Mouse (Mus musculus) hindbrain, embryonic 11.5 days (tissue): ENCODE data around the gene Nat14. TPM values are rescaled to one million over a fixed set of nuclear protein-coding genes. Genes with fewer than 3 reads are reported as not detected.
"Not testable (repeated sequence)": the region's sequence is repeated elsewhere in the genome, so short reads cannot be mapped to it uniquely, and the experiment has no call there.

Experiments
- ATAC-seq: fragments of 200-750 bp; cut with Nextera tagmentation; 2 replicates; pipeline ENCODE4 v1.8.0; 2017; ENCODE audit warnings: mild to moderate bottlenecking, moderate TSS enrichment, moderate library complexity; ENCODE audit not compliant: low FRiP score
- DNase-seq: peaks from one replicate; pipeline ENCODE4 v3.0.0-alpha.2; 2015; ENCODE audit warnings: low spot score
- H3K27ac ChIP-seq: fragments of 300-500 bp; sonication (generic); 2 replicates; pipeline ENCODE4 v1.5.1; 2014; ENCODE audit warnings: mild to moderate bottlenecking, low read depth, low read length
- H3K27me3 ChIP-seq: fragments of 300-500 bp; sonication (generic); 2 replicates; pipeline ENCODE4 v1.6.1; 2014; ENCODE audit warnings: mild to moderate bottlenecking, low read length, moderate library complexity, mixed read lengths; ENCODE audit not compliant: control insufficient read depth, insufficient read depth
- H3K36me3 ChIP-seq: fragments of 300-500 bp; sonication (generic); 2 replicates; pipeline ENCODE4 v1.6.1; 2014; ENCODE audit warnings: mild to moderate bottlenecking, low read length, moderate library complexity, mixed read lengths; ENCODE audit not compliant: control insufficient read depth, insufficient read depth
- H3K4me1 ChIP-seq: fragments of 300-500 bp; sonication (generic); replicated peaks from 2 replicates; pipeline ENCODE4 v1.6.1; 2014; ENCODE audit warnings: low read length, mixed read lengths; ENCODE audit not compliant: control insufficient read depth, insufficient read depth
- H3K4me2 ChIP-seq: fragments of 300-500 bp; sonication (generic); replicated peaks from 2 replicates; pipeline ENCODE4 v1.6.1; 2014; ENCODE audit warnings: mild to moderate bottlenecking, low read depth, low read length
- H3K4me3 ChIP-seq: fragments of 300-500 bp; sonication (generic); 2 replicates; pipeline ENCODE4 v1.5.1; 2014; ENCODE audit warnings: low read depth, low read length
- H3K9ac ChIP-seq: fragments of 300-500 bp; sonication (generic); 2 replicates; pipeline ENCODE4 v1.6.1; 2014; ENCODE audit warnings: low read depth, low read length
- H3K9me3 ChIP-seq: fragments of 300-500 bp; sonication (generic); 2 replicates; pipeline ENCODE4 v1.6.1; 2016; ENCODE audit warnings: low read length; ENCODE audit not compliant: control insufficient read depth
- WGBS: fragments of 180-500 bp; shearing (Covaris S2); extraction: QIAGEN DNeasy Blood & Tissue Kit; methylation state at CpG from one replicate; pipeline ENCODE4 v1.1.7; 2014; 5-methylcytosine and 5-hydroxymethylcytosine counted together
- polyA plus RNA-seq: library from polyadenylated mRNA; unstranded; fragments of >200 nt; fragmentation: Nextera tagmentation; extraction: Ambion mirVana; gene quantifications from 2 replicates; pipeline ENCODE4 v1.2.1, GENCODE M21; 2014

Nat14 gene
- polyA plus RNA-seq = 7.1 and 7.3 TPM in 2 replicates

DNA sequence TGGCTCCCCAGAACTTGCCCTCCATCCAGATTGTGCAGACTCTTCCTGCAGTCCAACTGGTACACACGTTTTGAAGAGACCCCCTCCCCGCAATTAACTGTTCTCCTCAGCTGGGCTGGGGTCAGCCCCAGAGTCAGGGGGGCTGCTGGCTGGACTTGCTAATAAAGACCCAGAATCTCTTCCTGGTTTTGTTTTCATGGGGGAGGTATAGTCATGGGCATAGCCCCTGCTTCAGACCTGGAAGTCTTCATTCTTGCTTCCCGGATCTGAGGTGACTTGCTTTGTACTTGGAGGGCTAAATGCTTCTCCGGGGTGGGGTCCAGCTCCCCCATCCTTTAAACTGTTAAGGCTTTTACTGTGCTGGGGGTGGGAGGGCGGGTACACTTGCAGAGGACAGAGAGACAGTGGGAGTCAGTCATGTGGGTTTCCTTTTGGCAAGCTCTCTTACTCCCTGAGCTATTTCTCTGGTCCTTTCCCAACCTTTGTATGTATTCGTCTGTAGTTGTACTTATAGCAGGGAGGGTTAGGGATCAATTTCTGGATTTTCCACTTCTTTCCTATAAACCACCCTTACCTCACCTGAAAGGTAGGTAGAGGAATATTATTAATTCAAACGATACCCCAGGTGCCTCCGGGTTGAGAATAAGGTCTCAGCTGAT, at the start of gene Nat14:
Nat14 (plus strand) TSS at position 205 of the 659 bp plus-strand sequence.
- H3K36me3 ChIP-seq = 0 out of 2 replicates have a peak, but pooled peaks cover 7% of the 10 kb centered on the region
- ATAC-seq (no peak), DNase-seq (no peak)
- no peaks in the 10 kb centered on the region for H3K27me3 ChIP-seq
- 38% methylated on average over 8 of the region's 8 CpGs for WGBS
- H3K9me3 ChIP-seq = no peaks in the 10 kb centered on the region
- H3K4me3 ChIP-seq = peak within 1 kb of the TSS; percentile 34
- H3K27ac ChIP-seq = peak within 1 kb of the TSS; percentile 93
- peak within 1 kb of the TSS; percentile 55 for H3K9ac ChIP-seq
- H3K4me2 ChIP-seq = peak within 1 kb of the TSS; percentile 84
- H3K4me1 ChIP-seq = peaks cover 29% of the 10 kb centered on the region

DNA sequence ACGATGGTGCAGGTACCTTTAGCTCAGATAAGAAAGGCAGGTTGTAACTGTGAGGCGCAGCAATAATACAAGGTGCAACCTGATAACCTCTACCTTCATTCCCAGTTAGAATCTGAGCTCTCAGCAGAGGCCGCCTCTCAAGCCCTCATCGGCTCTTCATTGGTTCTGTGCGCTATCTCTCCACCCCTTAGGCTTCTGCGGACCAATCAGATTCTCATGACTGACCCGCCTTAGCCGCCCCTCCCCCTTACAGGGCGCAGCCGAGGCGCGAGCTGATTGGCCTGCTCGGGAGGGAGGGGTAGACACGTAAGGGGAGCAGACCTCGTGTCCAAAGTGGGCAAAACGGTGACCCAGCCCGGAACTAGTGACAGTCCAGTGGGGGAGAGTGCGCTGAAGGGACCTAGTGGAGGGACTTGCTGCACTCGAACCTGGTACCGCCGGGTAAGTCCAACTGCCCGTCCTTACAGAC, 45.0 kb upstream of the Nat14 start, which contains the start of gene Isoc2a:
Isoc2a (plus strand) TSS at position 401 of the 469 bp plus-strand sequence.
- under 1% methylated on average over 20 of the region's 22 CpGs for whole genome bisulfite sequencing

DNA sequence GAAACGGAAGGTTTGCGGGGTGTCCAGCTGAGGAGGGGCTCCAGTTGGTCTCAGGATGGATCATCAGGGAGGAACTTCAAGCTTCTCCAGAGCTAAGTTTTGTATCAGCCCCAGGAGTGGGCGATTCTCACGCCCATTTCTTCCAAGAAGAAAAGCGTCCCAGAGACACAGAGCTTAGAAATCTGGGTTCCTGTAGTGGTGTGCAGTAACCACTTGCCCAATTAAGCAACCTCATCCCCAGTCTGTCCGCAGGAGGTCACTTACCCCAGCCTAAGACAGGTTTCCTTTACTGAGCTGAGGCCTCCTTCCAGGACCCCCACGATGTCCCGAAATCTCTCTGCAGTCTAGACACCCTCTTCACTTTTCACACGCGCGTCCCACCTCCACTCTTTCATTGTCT, 44.6 kb upstream of the Nat14 start:
- Histone ChIP-seq H3K36me3 (no peaks in the 10 kb centered on the region), H3K27me3 (no peaks in the 10 kb centered on the region), H3K27ac (no peak overlapping the region), H3K9ac (peak overlapping the region; percentile 51), H3K9me3 (no peaks in the 10 kb centered on the region), H3K4me2 (peak overlapping the region; percentile 70), H3K4me1 (no peaks in the 10 kb centered on the region), H3K4me3 (peak overlapping the region; percentile 40)
- no peak for ATAC-seq
- WGBS = 10% methylated on average over 11 of the region's 11 CpGs
- DNase-seq = no peak

More for the DNA sequence above, 45.0 kb upstream of the Nat14 start, which contains the start of gene Isoc2a:
- peak; percentile 99 for ATAC-seq
- Histone ChIP-seq H3K36me3 (no peaks in the 10 kb centered on the region), H3K4me1 (no peaks in the 10 kb centered on the region), H3K27ac (no peak within 1 kb of the TSS), H3K4me3 (peak within 1 kb of the TSS; percentile 40), H3K27me3 (no peaks in the 10 kb centered on the region), H3K9me3 (no peaks in the 10 kb centered on the region), H3K4me2 (peak within 1 kb of the TSS; percentile 70), H3K9ac (peak within 1 kb of the TSS; percentile 51)
- DNase-seq = peak; percentile 92

DNA sequence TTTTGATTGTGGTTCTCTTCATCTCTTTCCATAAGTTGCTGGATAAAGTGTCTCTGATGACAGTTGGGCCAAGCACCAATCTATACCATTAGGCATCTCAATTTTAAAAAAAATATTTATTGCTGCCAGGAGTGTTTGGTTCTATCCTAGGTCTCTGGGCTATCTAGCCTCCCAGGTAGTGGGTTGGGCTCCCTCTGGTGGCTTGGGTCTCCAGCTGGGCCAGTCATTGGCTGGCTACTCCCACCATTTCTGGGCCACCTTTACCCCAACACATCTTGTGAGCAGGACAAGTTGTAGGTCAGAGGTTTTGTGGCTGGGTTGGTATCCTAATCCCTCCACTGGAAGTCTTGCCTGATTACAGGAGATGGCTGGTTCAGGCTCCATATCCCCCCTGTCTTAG, 43.6 kb upstream of the Nat14 start:
- Histone ChIP-seq H3K27me3 (no peaks in the 10 kb centered on the region), H3K4me1 (no peaks in the 10 kb centered on the region), H3K27ac (no peak overlapping the region), H3K9ac (no peak overlapping the region), H3K4me3 (no peak overlapping the region), H3K36me3 (no peaks in the 10 kb centered on the region), H3K9me3 (no peaks in the 10 kb centered on the region), H3K4me2 (no peak overlapping the region)
- ATAC-seq (no peak), DNase-seq (no peak)

- WGBS = 86% methylated on average over 1 of the region's 1 CpGs
- DNase-seq = not testable (repeated sequence)
Measured at GRCm38 (mm10) chr7:4879036-4879435, 42.8 kb upstream of the Nat14 start.

DNA sequence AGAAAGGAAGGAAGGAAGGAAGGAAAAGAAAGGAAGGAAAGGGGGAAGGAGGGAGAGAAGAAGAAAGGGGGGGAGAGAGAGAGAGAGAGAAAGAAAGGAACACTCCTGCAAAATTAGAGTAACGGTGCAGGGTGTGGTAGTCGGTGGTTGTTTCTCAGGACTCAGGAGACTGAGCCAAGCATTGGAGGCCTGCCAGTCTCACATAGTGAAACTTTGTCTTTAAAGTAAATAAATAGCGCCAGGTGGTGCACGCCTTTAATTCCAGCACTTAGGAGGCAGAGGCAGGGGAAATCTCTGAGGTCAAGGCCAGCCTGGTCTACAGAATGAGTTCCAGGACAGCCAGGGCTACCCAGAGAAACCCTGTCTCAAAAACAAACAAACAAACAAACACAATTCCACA, 35.1 kb upstream of the Nat14 start:
- WGBS = 87% methylated on average over 4 of the region's 4 CpGs
- DNase-seq (no peak), ATAC-seq (no peak)
- no peak overlapping the region for H3K4me2 ChIP-seq
- H3K36me3 ChIP-seq = no peaks in the 10 kb centered on the region
- H3K9me3 ChIP-seq = no peaks in the 10 kb centered on the region
- H3K9ac ChIP-seq = no peak overlapping the region
- no peaks in the 10 kb centered on the region for H3K4me1 ChIP-seq
- no peak overlapping the region for H3K27ac ChIP-seq
- no peaks in the 10 kb centered on the region for H3K27me3 ChIP-seq
- no peak overlapping the region for H3K4me3 ChIP-seq

More at GRCm38 (mm10) chr7:4879036-4879435, 42.8 kb upstream of the Nat14 start:
- H3K4me3 ChIP-seq, H3K27ac ChIP-seq, ATAC-seq, H3K9ac ChIP-seq, H3K27me3 ChIP-seq, H3K9me3 ChIP-seq, H3K4me1 ChIP-seq, H3K4me2 ChIP-seq, H3K36me3 ChIP-seq: not testable (repeated sequence)

GRCm38 (mm10) chr7:4895186-4895585, 26.6 kb upstream of the Nat14 start:
- Histone ChIP-seq H3K27ac (no peak overlapping the region), H3K4me2 (no peak overlapping the region), H3K9me3 (no peaks in the 10 kb centered on the region), H3K4me1 (no peaks in the 10 kb centered on the region), H3K4me3 (no peak overlapping the region), H3K27me3 (no peaks in the 10 kb centered on the region; the same call in 1 of the 2 replicates), H3K9ac (no peak overlapping the region), H3K36me3 (no peaks in the 10 kb centered on the region)
- 60% methylated on average over 8 of the region's 11 CpGs for WGBS
- DNase-seq = no peak
- ATAC-seq = no peak

GRCm38 (mm10) chr7:4898851-4899648, 22.8 kb upstream of the Nat14 start:
- ATAC-seq (peak; percentile 49; the same call in 1 of the 2 replicates), DNase-seq (no peak)
- H3K9me3 ChIP-seq = no peaks in the 10 kb centered on the region
- H3K36me3 ChIP-seq = no peaks in the 10 kb centered on the region
- no peak overlapping the region for H3K4me3 ChIP-seq
- peak overlapping the region; percentile 27 for H3K4me2 ChIP-seq
- peaks cover 3% of the 10 kb centered on the region; the same call in 1 of the 2 replicates for H3K27me3 ChIP-seq
- 21% methylated on average over 18 of the region's 18 CpGs for WGBS
- H3K27ac ChIP-seq = no peak overlapping the region
- H3K9ac ChIP-seq = 0 out of 2 replicates have a peak overlapping the region, but pooled peaks have one; percentile 11
- no peaks in the 10 kb centered on the region for H3K4me1 ChIP-seq
